Mouse (Mus musculus): ENCODE data around the gene Vegfa. TPM values are rescaled to one million over a fixed set of nuclear protein-coding genes. Genes with fewer than 3 reads are reported as not detected.
"Not testable (repeated sequence)": the region's sequence is repeated elsewhere in the genome, so short reads cannot be mapped to it uniquely, and the experiment has no call there.

The Vegfa gene
- total RNA-seq, 2 experiments from 2014 or later: 92.2 to 97.0 TPM

DNA sequence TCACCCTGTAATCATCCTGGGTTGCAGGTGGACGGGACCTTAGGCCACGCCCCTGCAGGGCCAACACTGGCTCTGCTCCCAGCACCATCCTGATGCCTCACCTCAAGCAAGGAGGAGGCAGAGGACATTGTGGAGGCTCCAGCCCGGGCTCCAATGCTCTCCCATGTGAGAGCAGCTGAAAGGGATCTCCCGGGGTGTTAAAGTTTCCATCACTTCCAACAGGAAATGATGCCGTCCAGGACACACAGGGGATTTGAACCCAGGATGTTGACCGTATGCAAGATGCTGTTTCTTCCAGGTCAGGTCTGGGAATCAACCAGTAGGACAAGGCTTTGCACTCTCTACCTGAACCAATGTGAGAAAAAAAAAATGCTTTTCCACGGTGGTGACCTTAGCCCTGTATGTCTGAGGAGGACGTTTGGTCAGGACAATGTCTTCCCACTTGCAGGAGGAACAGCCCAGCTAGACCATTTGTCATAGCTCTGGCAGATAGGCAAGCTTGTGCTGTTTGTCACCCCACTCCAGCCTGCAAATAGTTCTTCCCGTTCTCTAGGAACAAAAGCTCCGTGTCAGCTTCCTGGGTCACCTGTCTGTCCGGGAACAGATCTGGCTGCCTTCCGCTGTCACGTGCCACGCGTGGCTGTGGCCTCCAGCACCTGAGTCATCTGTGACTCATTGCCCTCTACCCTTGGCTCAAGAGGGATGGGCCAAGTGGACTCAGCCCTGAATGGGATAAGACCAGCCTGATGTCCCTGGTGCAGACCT is 28.3 kb downstream of the Vegfa start:
- DNase-seq (ENCODE audit: low spot score in 2 of 2): no peak

DNA sequence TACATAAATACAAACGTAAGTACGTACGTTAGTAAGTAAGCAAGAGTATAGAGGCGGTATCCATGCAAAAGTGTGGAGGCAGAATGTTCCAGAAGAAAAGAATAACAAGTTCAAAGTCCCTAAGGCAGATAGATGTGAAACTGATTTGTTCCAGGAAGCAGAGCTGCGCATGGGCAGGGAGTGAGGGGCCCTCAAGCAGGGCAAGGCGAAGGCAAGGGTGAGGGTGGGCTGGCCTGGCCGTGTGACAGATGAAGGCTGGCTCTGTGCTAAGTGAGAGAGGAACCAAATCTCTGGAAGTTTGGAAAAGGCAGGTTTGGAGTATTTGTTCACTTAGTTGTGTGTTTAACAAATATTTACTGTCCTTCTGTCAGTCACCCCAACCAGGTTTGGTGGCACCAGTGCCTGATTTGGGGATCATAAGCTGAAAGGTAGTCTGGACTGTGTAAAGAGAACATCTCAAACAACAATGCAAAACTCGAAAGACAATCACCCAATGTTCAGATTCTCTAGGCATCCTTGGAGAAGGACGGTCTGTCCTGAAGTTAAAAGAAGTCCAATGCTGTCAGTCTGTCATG is 32.7 kb downstream of the Vegfa start:
- no peak for DNase-seq (ENCODE audit: low spot score in 2 of 2)

DNA sequence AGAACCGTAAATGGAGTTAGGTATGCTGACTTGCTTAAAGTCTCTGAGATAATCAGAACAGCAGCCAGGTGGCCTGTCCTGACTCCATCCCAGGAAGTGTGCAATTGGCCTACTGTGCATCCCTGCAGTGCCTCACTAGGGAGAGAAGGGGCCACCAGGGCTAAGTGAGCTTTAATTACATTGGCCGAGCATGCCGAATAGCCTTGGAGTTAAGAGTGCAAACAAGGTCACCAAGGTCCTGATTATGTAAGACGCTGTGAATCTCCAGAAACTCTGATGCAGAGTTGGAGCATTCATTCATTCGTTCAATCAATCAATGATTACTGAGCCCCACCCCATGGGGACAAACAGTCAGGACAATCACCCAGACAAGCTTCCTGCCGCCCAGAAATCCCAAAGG is 33.8 kb downstream of the Vegfa start:
- DNase-seq (ENCODE audit: low spot score in 2 of 2): no peak

GRCm38 (mm10) chr17:45996921-45997444 is 35.2 kb downstream of the Vegfa start:
- no peak for DNase-seq (ENCODE audit: low spot score in 2 of 2)

DNA sequence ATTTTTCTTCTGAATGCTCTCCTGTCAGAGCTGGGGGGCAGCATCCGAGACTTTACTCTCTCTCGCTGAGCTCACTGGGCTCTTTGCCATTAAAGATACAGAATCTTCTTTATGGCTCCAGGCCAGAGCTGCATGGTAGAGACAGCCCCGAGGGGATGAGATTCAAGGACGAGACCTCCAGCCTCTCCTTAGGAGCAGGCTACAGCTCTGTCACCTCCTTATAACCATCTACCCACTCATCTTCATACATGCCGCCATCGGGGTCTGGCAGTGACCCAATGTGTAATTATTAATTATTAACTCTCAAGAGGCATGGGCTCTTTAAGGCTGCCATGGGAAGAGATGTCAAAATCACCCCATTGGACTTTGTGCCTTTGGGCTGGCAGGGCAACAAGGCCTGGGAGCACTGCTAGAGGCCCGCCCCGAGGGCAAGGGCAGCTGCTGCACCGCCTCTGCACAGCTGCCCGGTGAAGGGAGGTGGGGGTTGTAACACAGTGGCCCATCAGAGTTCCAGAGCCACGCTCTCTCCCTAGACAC is 37.8 kb downstream of the Vegfa start:
- no peak for DNase-seq (ENCODE audit: low spot score in 2 of 2)

DNA sequence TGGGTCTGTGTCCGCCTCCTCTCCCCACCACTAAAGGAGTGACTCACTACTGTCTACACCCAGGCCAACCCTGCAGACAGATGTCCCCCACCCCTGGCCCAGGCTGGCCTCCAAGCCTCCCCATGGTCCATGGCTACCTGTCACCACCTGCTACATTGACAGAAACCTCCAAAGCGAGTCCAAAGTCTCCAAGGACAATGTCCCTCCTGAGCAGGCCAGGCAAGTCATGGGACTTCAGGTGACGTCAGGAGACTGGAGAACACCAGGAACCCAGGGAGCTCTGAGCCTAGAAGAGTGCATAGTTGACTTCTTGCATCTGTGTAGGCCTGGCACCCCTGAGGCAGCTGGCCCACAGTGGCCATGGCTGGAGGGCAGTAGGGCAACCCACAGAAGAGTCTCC is 45.3 kb downstream of the Vegfa start:
- no peak for DNase-seq (ENCODE audit: low spot score in 2 of 2)

- DNase-seq (ENCODE audit: low spot score in 2 of 2): no peak
Measured at GRCm38 (mm10) chr17:45986374-45986773, 45.8 kb downstream of the Vegfa start.

DNA sequence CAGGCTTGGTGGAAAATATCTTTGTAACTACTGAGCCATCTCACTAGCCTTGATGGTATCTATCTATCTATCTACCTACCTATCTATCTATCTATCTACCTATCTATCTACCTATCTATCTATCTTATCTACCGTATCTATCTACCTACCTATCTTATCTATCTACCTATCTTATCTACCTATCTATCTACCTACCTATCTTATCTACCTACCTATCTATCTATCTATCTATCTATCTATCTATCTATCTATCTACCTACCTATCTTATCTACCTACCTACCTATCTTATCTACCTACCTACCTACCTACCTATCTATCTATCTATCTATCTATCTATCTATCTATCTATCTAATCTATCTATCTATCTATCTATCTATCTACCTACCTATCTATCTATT is 49.0 kb downstream of the Vegfa start:
- not testable (repeated sequence) for DNase-seq (ENCODE audit: low spot score in 2 of 2)

DNA sequence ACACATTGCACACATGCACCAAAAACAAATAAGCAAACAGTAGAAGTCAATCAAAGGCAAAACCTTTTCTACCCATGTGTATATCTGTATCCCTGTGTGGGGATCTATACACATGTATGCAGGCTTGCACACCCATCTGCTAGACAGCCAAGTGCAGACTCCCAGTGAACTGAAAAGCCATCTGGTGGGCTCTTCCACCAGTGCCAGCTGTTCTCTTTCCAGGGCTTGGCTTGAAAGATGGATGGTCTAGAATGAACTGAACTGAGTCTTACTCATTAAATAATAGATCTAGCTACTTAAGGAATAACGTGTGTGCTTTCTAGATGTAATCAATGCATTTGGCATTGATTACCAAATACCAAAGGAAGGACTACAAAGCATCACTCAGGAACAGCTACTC is 50.3 kb downstream of the Vegfa start:
- DNase-seq (ENCODE audit: low spot score in 2 of 2): peak; percentile 30 to 34

DNA sequence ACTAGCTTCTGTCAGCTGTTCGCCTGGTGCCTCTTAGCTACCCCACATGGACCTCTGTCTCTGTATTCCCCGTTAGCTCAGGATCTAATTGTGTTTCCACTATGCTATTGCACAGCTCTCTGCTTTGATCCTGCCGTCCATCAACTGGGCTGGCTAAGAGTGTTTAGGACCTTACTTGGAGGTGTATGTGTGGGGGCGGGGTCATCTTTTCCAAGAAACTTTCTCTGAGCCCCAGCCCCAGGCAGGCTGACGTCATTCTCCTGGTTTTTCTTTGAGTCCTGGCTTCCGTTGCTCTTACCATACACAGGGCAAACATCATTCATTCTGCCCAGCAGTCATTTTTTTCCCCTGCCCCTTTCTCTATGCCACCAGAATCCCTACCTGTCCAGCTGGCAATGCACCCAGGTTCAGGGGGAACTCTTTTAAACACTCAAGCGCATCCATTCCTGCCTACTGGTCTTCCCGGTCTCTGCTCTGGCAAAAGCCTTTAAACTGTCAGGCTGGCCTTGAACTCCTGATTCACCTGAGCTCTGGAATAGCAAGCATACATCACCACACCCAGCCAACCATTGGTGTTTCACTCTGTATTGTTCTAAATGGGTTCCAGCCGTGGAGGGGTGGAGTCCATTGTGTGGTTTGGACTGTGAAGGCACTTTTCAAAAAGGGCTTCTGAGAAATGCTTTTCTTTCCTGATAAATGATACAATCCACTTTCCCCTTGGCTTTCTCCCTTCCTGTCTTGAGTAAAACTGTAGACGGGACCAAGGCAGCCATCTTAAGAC is 53.0 kb downstream of the Vegfa start:
- no peak for DNase-seq (ENCODE audit: low spot score in 2 of 2)

GRCm38 (mm10) chr17:45974461-45974860 is 57.7 kb downstream of the Vegfa start:
- DNase-seq (ENCODE audit: low spot score in 2 of 2): no peak

DNA sequence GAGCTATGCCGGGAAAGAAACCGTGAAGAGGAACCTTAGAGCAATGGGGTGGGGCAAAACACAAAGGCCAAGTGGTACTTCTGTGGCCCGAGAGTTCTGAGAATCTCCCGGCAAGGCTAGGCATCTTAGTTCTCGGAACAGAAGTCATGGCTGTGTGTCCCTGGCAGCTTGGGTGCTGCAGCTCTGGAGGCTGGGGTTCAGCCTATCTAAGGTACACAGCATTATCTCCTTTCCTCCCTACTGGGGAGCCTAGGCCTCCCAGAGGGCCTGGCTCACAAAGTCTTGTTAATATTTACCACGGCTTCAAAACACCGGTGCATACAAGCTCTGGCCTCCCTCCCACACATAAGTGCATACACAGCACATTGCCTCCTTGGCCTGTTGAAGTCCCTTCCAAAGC is 59.0 kb downstream of the Vegfa start:
- DNase-seq (ENCODE audit: low spot score in 2 of 2): no peak

DNA sequence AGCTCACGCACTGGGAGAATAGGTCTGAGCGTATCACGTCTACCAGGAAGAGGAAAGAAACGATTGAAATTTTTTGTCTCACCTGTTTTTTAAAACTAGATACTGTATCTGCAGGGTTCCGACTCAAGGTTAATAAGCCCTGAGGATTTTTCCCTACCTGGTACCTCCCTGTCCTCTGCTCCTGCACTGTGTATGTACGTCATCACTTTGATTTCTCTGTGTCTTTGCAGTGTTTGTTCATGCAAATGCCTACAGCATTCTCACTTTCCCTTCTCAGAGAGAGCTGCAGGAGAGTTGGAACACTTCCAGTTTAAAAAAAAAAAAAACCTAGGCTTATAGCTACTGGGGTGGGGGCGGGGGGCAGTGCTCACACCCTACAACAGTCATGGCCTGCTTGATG is 59.8 kb downstream of the Vegfa start:
- no peak for DNase-seq (ENCODE audit: low spot score in 2 of 2)

- no peak for DNase-seq (ENCODE audit: low spot score in 2 of 2)
Measured at GRCm38 (mm10) chr17:45971800-45972199, 60.4 kb downstream of the Vegfa start.

GRCm38 (mm10) chr17:45970741-45971550 is 61.2 kb downstream of the Vegfa start:
- DNase-seq (ENCODE audit: low spot score in 2 of 2): no peak

DNA sequence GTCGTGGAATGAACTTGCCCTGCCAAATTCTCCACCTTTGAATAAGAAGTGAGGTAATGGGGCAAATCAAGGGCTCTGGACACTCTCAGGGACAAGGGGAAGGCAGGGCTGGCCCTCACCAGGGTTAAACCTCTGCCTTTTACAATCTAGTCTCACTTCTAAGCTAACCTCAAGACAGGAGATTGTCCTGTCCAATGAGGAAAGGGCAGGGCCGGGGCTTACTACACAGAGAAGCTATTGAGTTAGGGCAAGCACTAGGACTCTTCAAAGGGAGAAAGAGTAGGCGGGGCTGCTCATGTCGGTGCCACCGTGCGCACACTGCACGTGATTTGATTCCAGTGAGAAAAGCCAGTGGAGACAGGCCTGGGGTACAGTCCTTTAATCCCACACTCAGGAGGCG is 62.6 kb downstream of the Vegfa start:
- no peak for DNase-seq (ENCODE audit: low spot score in 2 of 2)

- DNase-seq (ENCODE audit: low spot score in 2 of 2): no peak
Measured at GRCm38 (mm10) chr17:45968341-45968740, 63.8 kb downstream of the Vegfa start.
